Mouse (Mus musculus) limb, embryonic 10.5 days (tissue): ENCODE results near the gene Uty. TPM values are rescaled to one million over a fixed set of nuclear protein-coding genes. Genes with fewer than 3 reads are reported as not detected.

ENCODE experiments used
- DNase-seq: peaks from one replicate; pipeline ENCODE4 v3.0.0-alpha.2; 2017; ENCODE audit warnings: low spot score
- H3K27ac ChIP-seq: fragments of 300-500 bp; sonication (generic); 2 replicates; pipeline ENCODE4 v1.5.1; 2016; ENCODE audit warnings: mild to moderate bottlenecking
- H3K27me3 ChIP-seq: fragments of 300-500 bp; sonication (generic); 2 replicates; pipeline ENCODE4 v1.6.1; 2016; ENCODE audit warnings: low read depth, mild to moderate bottlenecking; ENCODE audit not compliant: poor library complexity, severe bottlenecking
- H3K36me3 ChIP-seq: fragments of 300-500 bp; sonication (generic); 2 replicates; pipeline ENCODE4 v1.6.1; 2016; ENCODE audit warnings: mild to moderate bottlenecking, moderate library complexity
- H3K4me1 ChIP-seq: fragments of 300-500 bp; sonication (generic); 2 replicates; pipeline ENCODE4 v1.6.1; 2016
- H3K4me3 ChIP-seq: fragments of 300-500 bp; sonication (generic); 2 replicates; pipeline ENCODE4 v1.5.1; 2016; ENCODE audit warnings: mild to moderate bottlenecking, moderate library complexity
- H3K9me3 ChIP-seq: fragments of 300-500 bp; sonication (generic); replicated peaks from 2 replicates; pipeline ENCODE4 v1.6.1; 2016; ENCODE audit warnings: mild to moderate bottlenecking
- WGBS: fragments of 180-500 bp; shearing (Covaris S2); methylation state at CpG from one replicate; pipeline ENCODE4 v1.1.7; 2016; 5-methylcytosine and 5-hydroxymethylcytosine counted together
- polyA plus RNA-seq: library from polyadenylated mRNA; unstranded; fragments of >200 nt; fragmentation: Nextera tagmentation; extraction: Ambion mirVana; gene quantifications from 2 replicates; pipeline ENCODE4 v1.2.1, GENCODE M21; 2016

Gene Uty
- 15.2 and 16.4 TPM in 2 replicates for polyA plus RNA-seq

- H3K4me1 ChIP-seq = no peaks in the 10 kb centered on the region
- no peaks in the 10 kb centered on the region for H3K9me3 ChIP-seq
- H3K36me3 ChIP-seq = no peaks in the 10 kb centered on the region
- peak within 1 kb of the TSS; percentile 44 for H3K4me3 ChIP-seq
- DNase-seq = peak; percentile 33
- peak within 1 kb of the TSS; percentile 64 for H3K27ac ChIP-seq
- H3K27me3 ChIP-seq = no peaks in the 10 kb centered on the region
- WGBS = 1% methylated on average over 21 of the region's 21 CpGs
Measured at GRCm38 (mm10) chrY:1245426-1245863, at the start of gene Uty. Gene Uty, minus strand, starts transcription at chrY:1245759.

DNA sequence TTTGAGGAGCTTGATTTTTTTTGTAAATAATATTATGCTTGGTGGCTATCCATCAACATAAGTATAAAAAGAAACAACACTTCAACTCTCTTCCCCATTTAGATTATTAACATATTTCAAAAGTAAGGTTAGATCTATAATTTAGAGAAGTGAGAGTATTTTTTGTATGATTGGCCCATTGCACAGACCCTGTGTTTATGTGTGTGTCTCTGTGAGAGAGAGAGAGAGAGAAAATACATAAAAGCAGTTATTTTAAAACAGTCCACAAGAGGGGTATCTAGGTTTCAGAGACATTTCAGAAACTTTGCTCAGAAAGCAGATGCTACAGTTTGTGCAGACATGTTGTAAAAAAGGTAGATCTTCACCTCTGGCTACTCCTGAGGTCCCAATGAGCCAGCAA is 48.1 kb upstream of the Uty start:
- H3K27ac ChIP-seq = no peak overlapping the region
- no peaks in the 10 kb centered on the region for H3K4me1 ChIP-seq
- no peak overlapping the region for H3K4me3 ChIP-seq
- H3K9me3 ChIP-seq = no peaks in the 10 kb centered on the region
- no peak for DNase-seq
- no peaks in the 10 kb centered on the region for H3K27me3 ChIP-seq
- no peaks in the 10 kb centered on the region for H3K36me3 ChIP-seq

DNA sequence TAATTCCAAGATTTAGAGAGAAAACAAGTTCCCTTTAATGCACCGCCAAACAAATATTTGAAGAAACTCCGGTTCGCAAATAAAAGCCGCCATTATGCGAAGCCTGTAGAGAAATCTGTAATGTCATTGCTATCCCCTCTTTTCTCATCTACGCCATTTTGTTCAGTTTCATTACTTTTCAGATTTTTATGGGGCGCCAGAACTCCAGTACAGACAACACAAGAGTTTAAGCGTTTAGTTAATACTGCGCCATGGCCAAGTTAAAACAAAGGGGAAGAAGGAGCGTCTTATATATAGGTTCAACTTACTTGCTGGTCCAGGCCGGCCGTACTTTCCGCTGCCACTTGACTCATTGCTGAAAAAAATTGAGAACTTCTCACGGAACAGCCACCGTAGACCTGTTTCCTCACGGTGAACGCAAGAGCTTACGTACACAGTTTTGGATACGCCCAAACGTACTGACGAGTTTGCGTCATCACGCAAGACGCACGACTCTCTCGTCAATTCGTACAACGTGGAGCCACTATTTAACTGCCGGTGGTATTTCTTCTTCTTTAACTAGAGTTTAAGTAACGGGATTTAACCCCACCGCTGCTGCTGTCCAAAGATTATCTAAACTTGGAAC is 40.7 kb upstream of the Uty start, which contains the start of gene Ddx3y:
Ddx3y (minus strand) TSS at position 459 of the 625 bp plus-strand sequence.
- Histone ChIP-seq H3K9me3 (no peaks in the 10 kb centered on the region), H3K4me1 (no peaks in the 10 kb centered on the region), H3K27ac (no peak within 1 kb of the TSS), H3K36me3 (no peaks in the 10 kb centered on the region), H3K27me3 (no peaks in the 10 kb centered on the region), H3K4me3 (peak within 1 kb of the TSS; percentile 40)
- 7% methylated on average over 31 of the region's 31 CpGs for WGBS
- peak; percentile 50 for DNase-seq

GRCm38 (mm10) chrY:1285735-1286134 is 40.2 kb upstream of the Uty start:
- DNase-seq = peak; percentile 28
- H3K36me3 ChIP-seq = no peaks in the 10 kb centered on the region
- H3K27ac ChIP-seq = no peak overlapping the region
- 8% methylated on average over 11 of the region's 12 CpGs for WGBS
- no peaks in the 10 kb centered on the region for H3K27me3 ChIP-seq
- no peaks in the 10 kb centered on the region for H3K9me3 ChIP-seq
- peak overlapping the region; percentile 40 for H3K4me3 ChIP-seq
- no peaks in the 10 kb centered on the region for H3K4me1 ChIP-seq

- Histone ChIP-seq H3K27ac (no peak overlapping the region), H3K27me3 (no peaks in the 10 kb centered on the region), H3K36me3 (no peaks in the 10 kb centered on the region), H3K4me3 (no peak overlapping the region), H3K4me1 (no peaks in the 10 kb centered on the region), H3K9me3 (no peaks in the 10 kb centered on the region)
- 67% methylated on average over 6 of the region's 6 CpGs for WGBS
- no peak for DNase-seq
Measured at GRCm38 (mm10) chrY:1246117-1246516, 558 bp upstream of the Uty start.

DNA sequence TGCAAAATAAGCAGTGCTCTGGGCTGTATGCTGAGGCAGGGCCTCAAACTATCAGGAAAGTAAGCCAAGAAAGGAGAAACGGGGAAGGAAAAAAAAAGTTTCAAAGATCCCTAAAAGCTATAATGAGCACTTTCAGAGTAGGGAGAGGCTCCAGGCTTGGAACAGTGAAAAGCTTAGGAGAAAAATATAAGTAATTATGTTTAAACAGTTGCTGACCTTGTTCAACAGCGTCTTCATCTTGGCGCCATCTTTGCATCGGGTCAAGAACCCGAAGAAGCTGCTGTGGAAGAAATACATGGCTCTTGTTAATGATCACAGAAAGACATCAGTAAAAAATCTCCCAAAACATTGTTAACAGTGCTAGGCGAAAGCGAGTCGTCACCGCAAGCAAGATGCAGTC is 619 bp downstream of the Uty start:
- WGBS = under 1% methylated on average over 9 of the region's 9 CpGs
- DNase-seq = no peak
- Histone ChIP-seq H3K36me3 (no peaks in the 10 kb centered on the region), H3K4me3 (peak overlapping the region; percentile 44), H3K4me1 (no peaks in the 10 kb centered on the region), H3K27me3 (no peaks in the 10 kb centered on the region), H3K27ac (peak overlapping the region; percentile 64), H3K9me3 (no peaks in the 10 kb centered on the region)

DNA sequence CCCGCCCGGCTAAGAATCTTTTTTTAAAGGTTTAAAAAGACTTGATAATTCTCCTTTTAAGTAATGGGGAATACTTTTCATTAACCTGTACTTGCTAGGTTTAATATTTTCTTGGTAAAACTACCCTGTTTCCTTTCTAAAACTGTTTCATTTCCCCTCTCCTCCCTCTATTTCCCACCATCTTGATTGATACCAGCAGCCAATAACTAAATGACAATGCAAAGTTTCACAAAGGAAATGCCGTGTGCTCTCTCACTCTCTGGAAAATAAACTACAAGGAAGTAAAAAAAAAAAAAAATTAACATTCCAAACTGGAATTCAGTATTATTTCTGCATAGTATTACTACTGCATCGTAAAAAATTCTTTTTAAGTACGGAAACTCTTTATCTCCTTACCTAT is 1.1 kb downstream of the Uty start:
- Histone ChIP-seq H3K27ac (no peak overlapping the region), H3K4me1 (no peaks in the 10 kb centered on the region), H3K9me3 (no peaks in the 10 kb centered on the region), H3K27me3 (no peaks in the 10 kb centered on the region), H3K36me3 (no peaks in the 10 kb centered on the region), H3K4me3 (peak overlapping the region; percentile 44; the same call in 1 of the 2 replicates)
- WGBS = 58% methylated on average over 5 of the region's 5 CpGs
- no peak for DNase-seq

DNA sequence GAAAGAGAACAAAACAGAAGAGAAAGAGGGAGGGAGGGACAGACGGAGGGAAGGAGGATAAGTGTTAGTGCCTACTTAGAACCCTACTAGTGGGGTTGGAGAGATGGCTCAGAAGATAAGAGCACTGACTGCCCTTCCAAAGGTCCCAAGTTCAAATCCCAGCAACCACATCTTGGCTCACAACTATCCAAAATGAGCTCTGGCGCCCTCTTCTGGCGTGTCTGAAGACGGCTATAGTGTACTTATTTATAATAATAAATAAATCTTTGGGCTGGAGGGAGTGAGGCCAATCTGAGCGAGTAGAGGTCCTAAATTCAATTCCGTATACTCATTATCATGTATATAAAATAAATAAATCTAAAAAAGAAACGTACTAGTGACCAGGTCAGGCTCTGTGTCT is 25.6 kb downstream of the Uty start:
- Histone ChIP-seq H3K4me3 (no peak overlapping the region), H3K27ac (no peak overlapping the region), H3K36me3 (no peaks in the 10 kb centered on the region), H3K9me3 (no peaks in the 10 kb centered on the region), H3K27me3 (no peaks in the 10 kb centered on the region), H3K4me1 (no peaks in the 10 kb centered on the region)
- 82% methylated on average over 7 of the region's 7 CpGs for WGBS
- DNase-seq = no peak

DNA sequence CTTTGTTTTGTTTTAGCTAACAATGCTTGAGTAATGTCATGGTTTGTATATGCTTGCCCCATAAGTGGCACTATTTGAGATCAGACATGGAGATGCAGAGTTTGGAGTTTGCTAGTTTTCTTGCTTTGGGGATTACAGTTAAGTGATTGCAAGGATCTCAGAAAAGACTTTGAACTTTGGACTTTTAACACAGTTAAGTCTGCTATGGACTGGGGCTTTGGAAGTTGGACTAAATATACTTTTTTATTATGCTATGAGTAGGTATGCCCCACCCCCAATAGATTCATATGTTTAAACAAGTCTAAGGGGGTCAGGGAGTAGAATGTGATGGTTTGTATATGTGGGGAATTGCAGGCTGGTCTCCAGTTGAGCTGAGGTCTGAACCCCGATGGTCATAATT is 67.1 kb downstream of the Uty start:
- Histone ChIP-seq H3K27ac (no peak overlapping the region), H3K4me1 (no peaks in the 10 kb centered on the region), H3K27me3 (no peaks in the 10 kb centered on the region), H3K36me3 (no peaks in the 10 kb centered on the region), H3K4me3 (no peak overlapping the region), H3K9me3 (no peaks in the 10 kb centered on the region)
- 88% methylated on average over 1 of the region's 1 CpGs for WGBS
- no peak for DNase-seq

GRCm38 (mm10) chrY:1163054-1163453 is 82.5 kb downstream of the Uty start:
- no peaks in the 10 kb centered on the region for H3K4me1 ChIP-seq
- no peak for DNase-seq
- H3K27ac ChIP-seq = no peak overlapping the region
- H3K27me3 ChIP-seq = no peaks in the 10 kb centered on the region
- no peaks in the 10 kb centered on the region for H3K9me3 ChIP-seq
- no peak overlapping the region for H3K4me3 ChIP-seq
- no peaks in the 10 kb centered on the region for H3K36me3 ChIP-seq

GRCm38 (mm10) chrY:1116153-1116552 is 129.4 kb downstream of the Uty start:
- no peak for DNase-seq
- Histone ChIP-seq H3K36me3 (no peaks in the 10 kb centered on the region), H3K4me1 (no peaks in the 10 kb centered on the region), H3K27me3 (no peaks in the 10 kb centered on the region), H3K27ac (no peak overlapping the region), H3K9me3 (no peaks in the 10 kb centered on the region), H3K4me3 (no peak overlapping the region)
- WGBS = 85% methylated on average over 5 of the region's 5 CpGs

GRCm38 (mm10) chrY:1114016-1114415 is 131.5 kb downstream of the Uty start:
- Histone ChIP-seq H3K4me1 (no peaks in the 10 kb centered on the region), H3K27ac (no peak overlapping the region), H3K36me3 (no peaks in the 10 kb centered on the region), H3K4me3 (no peak overlapping the region), H3K27me3 (no peaks in the 10 kb centered on the region), H3K9me3 (no peaks in the 10 kb centered on the region)
- DNase-seq = no peak
- WGBS = 62% methylated on average over 2 of the region's 2 CpGs
